Mouse (Mus musculus) myocyte (in vitro differentiated cells): ENCODE measurements at regions not wholly inside any gene's neighbourhood (a gene's known extent, or its start where the extent isn't known, plus 50 kb on each side); places are given as distances from the start of the nearest gene placed in this dataset.

Experiments
- CEBPB ChIP-seq: IDR thresholded peaks from 2 replicates; pipeline ENCODE4 v1.6.1; 2011; ENCODE audit warnings: mild to moderate bottlenecking, moderate library complexity; ENCODE audit not compliant: poor library complexity, insufficient read depth, severe bottlenecking
- E2F4 ChIP-seq: IDR thresholded peaks from one replicate; pipeline ENCODE4 v1.6.1; 2011; ENCODE audit warnings: mild to moderate bottlenecking, control low read depth, moderate library complexity; ENCODE audit not compliant: insufficient read depth
- MAX ChIP-seq: IDR thresholded peaks from one replicate; pipeline ENCODE4 v1.6.1; 2011; ENCODE audit warnings: low read depth, mild to moderate bottlenecking, control low read depth
- MYOD1 ChIP-seq, 3 experiments: IDR thresholded peaks; one replicate each; pipeline ENCODE4 v1.6.1; 2011; ENCODE audit warnings: control low read depth in 2 of 3, low read depth in 2 of 3, mild to moderate bottlenecking in 2 of 3, moderate library complexity in 1 of 3; ENCODE audit not compliant: insufficient read length in 2 of 3, control insufficient read depth in 1 of 3
- MYOG ChIP-seq, 3 experiments: IDR thresholded peaks; one replicate each; pipeline ENCODE4 v1.6.1; 2011; ENCODE audit warnings: control low read depth in 2 of 3, low read depth in 2 of 3, mild to moderate bottlenecking in 2 of 3; ENCODE audit not compliant: insufficient read length in 2 of 3, control insufficient read depth in 1 of 3, insufficient read depth in 1 of 3
- POLR2A ChIP-seq: IDR thresholded peaks from one replicate; pipeline ENCODE4 v1.6.1; 2011; ENCODE audit warnings: low read depth, mild to moderate bottlenecking, control low read depth, moderate library complexity; ENCODE audit not compliant: insufficient read length
- POLR2AphosphoS2 ChIP-seq: IDR thresholded peaks from one replicate; pipeline ENCODE4 v1.6.1; 2011; ENCODE audit warnings: low read depth, control low read depth; ENCODE audit not compliant: insufficient read length
- SRF ChIP-seq: IDR thresholded peaks from one replicate; pipeline ENCODE4 v1.6.1; 2011; ENCODE audit warnings: low read depth; ENCODE audit not compliant: control insufficient read depth, insufficient read length
- TCF12 ChIP-seq: IDR thresholded peaks from one replicate; pipeline ENCODE4 v1.6.1; 2011; ENCODE audit warnings: mild to moderate bottlenecking, control low read depth; ENCODE audit not compliant: poor library complexity, insufficient read depth, severe bottlenecking
- TCF3 ChIP-seq: IDR thresholded peaks from one replicate; pipeline ENCODE4 v1.6.1; 2011; ENCODE audit warnings: low read depth, control low read depth; ENCODE audit not compliant: insufficient read length
- USF1 ChIP-seq: IDR thresholded peaks from one replicate; pipeline ENCODE4 v1.6.1; 2011; ENCODE audit warnings: low read depth, mild to moderate bottlenecking, control low read depth, moderate library complexity

GRCm38 (mm10) chr13:44285881-44286280 lies 443.4 kb upstream of the Jarid2 start:
- TF ChIP-seq E2F4, result no peak
- no peak for TF ChIP-seq POLR2A
- no peak for TF ChIP-seq MYOG (IDR thresholded peaks at IDR 0.05; ENCODE audit: control insufficient read depth in 1 of 3, insufficient read depth in 1 of 3, insufficient read length in 2 of 3, low read depth in 2 of 3)
- TF ChIP-seq TCF12, result no peak
- no peak for TF ChIP-seq MAX
- no peak for TF ChIP-seq MYOD1 (IDR thresholded peaks at IDR 0.05; ENCODE audit: control insufficient read depth in 1 of 3, insufficient read length in 2 of 3, low read depth in 2 of 3)
- TF ChIP-seq TCF3, result no peak
- TF ChIP-seq SRF, result no peak
- no peak for TF ChIP-seq CEBPB
- TF ChIP-seq POLR2AphosphoS2, result no peak
- no peak for TF ChIP-seq USF1
